Mouse (Mus musculus): Measurements from ENCODE around the gene Arhgap31.

GRCm38 (mm10) chr16:38584761-38585160 lies 128.3 kb downstream of the Arhgap31 start:
- TF ChIP-seq CTCF (IDR thresholded peaks at IDR 0.05; ENCODE audit: insufficient read depth, low read depth, low read length) = no peak
- no peak for TF ChIP-seq POLR2A (IDR thresholded peaks at IDR 0.05; ENCODE audit: insufficient read depth, low read depth, low read length)

Data from olfactory bulb, adult 2 months (tissue).